Mouse (Mus musculus) adrenal gland, adult 2 months (tissue): ENCODE measurements around the gene Gse1. TPM values are rescaled to one million over a fixed set of nuclear protein-coding genes. Genes with fewer than 3 reads are reported as not detected.

Experiments used
- DNase-seq: peaks from one replicate; pipeline ENCODE4 v3.0.0; 2021
- polyA plus RNA-seq: library from polyadenylated mRNA; depleted of rRNA; stranded (reverse); fragments of >200 nt; gene quantifications from 2 replicates; pipeline ENCODE4 v1.2.3, GENCODE M21; 2012
- total RNA-seq, 2 experiments: library from RNA; stranded (reverse); gene quantifications; 2 replicates each; pipeline ENCODE4 v1.2.3; 2021

Gene Gse1
- total and polyA plus RNA-seq, 3 experiments, result 27.1 to 46.3 (median 28.7) TPM

GRCm38 (mm10) chr8:120401712-120402111, 173.5 kb downstream of the Gse1 start:
- no peak for DNase-seq

GRCm38 (mm10) chr8:120403606-120404269, 175.5 kb downstream of the Gse1 start:
- no peak for DNase-seq

- peak; percentile 58 for DNase-seq
These were observed 176.4 kb downstream of the Gse1 start for GRCm38 (mm10) chr8:120404609-120405036.

- no peak for DNase-seq
These were observed 177.9 kb downstream of the Gse1 start for GRCm38 (mm10) chr8:120406008-120406632.

- no peak for DNase-seq
These were observed 179.5 kb downstream of the Gse1 start for GRCm38 (mm10) chr8:120407701-120408240.

GRCm38 (mm10) chr8:120408241-120409215, 180.3 kb downstream of the Gse1 start:
- DNase-seq, result no peak

- no peak for DNase-seq
These were observed 181.2 kb downstream of the Gse1 start for GRCm38 (mm10) chr8:120409371-120410013.

GRCm38 (mm10) chr8:120411059-120411458, 182.8 kb downstream of the Gse1 start:
- DNase-seq, result no peak

- no peak for DNase-seq
These were observed 183.6 kb downstream of the Gse1 start for GRCm38 (mm10) chr8:120411862-120412261.

- no peak for DNase-seq
These were observed 184.1 kb downstream of the Gse1 start for GRCm38 (mm10) chr8:120412357-120412756.

- DNase-seq, result no peak
These were observed 184.8 kb downstream of the Gse1 start for GRCm38 (mm10) chr8:120412911-120413625.

GRCm38 (mm10) chr8:120413626-120413988, 185.4 kb downstream of the Gse1 start:
- no peak for DNase-seq

- DNase-seq, result no peak
These were observed 186.0 kb downstream of the Gse1 start for GRCm38 (mm10) chr8:120414216-120414615.

- no peak for DNase-seq
These were observed 187.2 kb downstream of the Gse1 start for GRCm38 (mm10) chr8:120415474-120415873.

GRCm38 (mm10) chr8:120416173-120416521, 187.9 kb downstream of the Gse1 start:
- no peak for DNase-seq

- DNase-seq, result peak; percentile 76
These were observed 188.5 kb downstream of the Gse1 start for GRCm38 (mm10) chr8:120416522-120417394.

- no peak for DNase-seq
These were observed 189.9 kb downstream of the Gse1 start for GRCm38 (mm10) chr8:120418188-120418587.

- no peak for DNase-seq
These were observed 191.4 kb downstream of the Gse1 start for GRCm38 (mm10) chr8:120419675-120420074.

- no peak for DNase-seq
These were observed 192.0 kb downstream of the Gse1 start for GRCm38 (mm10) chr8:120420226-120420625.

GRCm38 (mm10) chr8:120421638-120422037, 193.4 kb downstream of the Gse1 start:
- DNase-seq, result peak; percentile 79
